Mouse (Mus musculus) neutrophil, adult 59 days (primary cell): ENCODE measurements around the gene Olfr366. TPM values are rescaled to one million over a fixed set of nuclear protein-coding genes. Genes with fewer than 3 reads are reported as not detected.

Experiments used
- total RNA-seq, 2 experiments: library from RNA; stranded (reverse); gene quantifications; 1 replicate in 1 of 2; 2 replicates in 1 of 2; pipeline ENCODE4 v1.2.4; 2023

Olfr366 gene
- not detected for total RNA-seq

DNA sequence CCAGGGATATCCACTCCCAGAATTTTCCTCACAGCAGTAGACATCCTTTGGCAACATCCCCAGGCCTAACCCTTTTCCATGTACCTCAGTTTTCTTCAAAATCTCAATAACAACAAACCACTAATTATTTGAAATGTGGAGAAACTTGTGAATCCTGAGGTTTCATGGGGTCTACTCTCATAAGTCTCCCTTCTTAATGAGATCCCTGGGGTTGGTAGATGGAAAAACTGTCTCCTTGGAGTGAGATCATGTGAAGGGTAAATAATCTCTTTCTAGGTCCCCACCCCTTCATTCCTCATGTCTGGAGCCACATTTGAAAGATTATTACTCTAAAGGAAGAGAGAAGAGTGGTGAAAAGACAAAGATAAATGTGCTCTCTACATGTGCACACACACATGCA lies at the start of gene Olfr366:
Gene Olfr366 (plus strand): TSS at position 301 of the 400 bp plus-strand sequence.

DNA sequence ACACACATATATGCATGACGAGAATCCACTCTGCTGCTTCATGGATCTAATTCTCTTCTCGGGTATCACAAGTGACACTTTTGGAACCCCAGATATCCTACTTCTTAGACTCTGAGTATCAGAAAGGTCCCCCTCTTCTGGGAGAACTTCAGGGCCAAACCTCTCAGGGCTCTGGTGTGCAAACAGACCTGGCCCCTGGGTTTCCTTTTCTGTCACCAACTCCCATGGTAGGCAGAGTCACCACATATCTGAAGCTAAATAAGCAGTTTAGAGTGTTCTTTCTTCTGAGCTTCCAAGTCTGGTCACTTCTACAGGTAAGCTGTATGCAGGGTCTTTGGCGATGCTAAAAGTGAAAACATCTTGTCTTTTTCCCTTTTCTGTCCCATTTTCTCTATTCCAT lies 23.5 kb upstream of the Olfr366 start, which contains the start of gene Olfr365:
Gene Olfr365 (plus strand): TSS at position 301 of the 400 bp plus-strand sequence.

Other genes with a start within 250 kb of the Olfr366 start
- not detected for gene Olfr357, start 217.7 kb upstream of the Olfr366 start, total RNA-seq
- gene Olfr358, start 202.2 kb upstream of the Olfr366 start, total RNA-seq = not detected
- gene Olfr360, start 145.8 kb upstream of the Olfr366 start, total RNA-seq = not detected
- not detected for gene Olfr361, start 122.3 kb upstream of the Olfr366 start, total RNA-seq
- not detected for gene Olfr362, start 93.7 kb upstream of the Olfr366 start, total RNA-seq
- gene Olfr364-ps1, start 72.3 kb upstream of the Olfr366 start, total RNA-seq = not detected
- not detected for gene Olfr365, start 23.4 kb upstream of the Olfr366 start, total RNA-seq
- not detected for gene Olfr368, start 114.9 kb downstream of the Olfr366 start, total RNA-seq
- gene Pdcl, start 147.8 kb downstream of the Olfr366 start, total RNA-seq = 10 to 100 TPM; 33.5 to 34.8 TPM
- gene Rc3h2, start 211.3 kb downstream of the Olfr366 start, total RNA-seq = 10 to 100 TPM; 46.6 to 52.1 TPM
- 1 to 10 TPM; 1.8 to 2.6 TPM for gene Zbtb26, start 231.6 kb downstream of the Olfr366 start, total RNA-seq
- gene Zbtb6, start 231.6 kb downstream of the Olfr366 start, total RNA-seq = 1 to 10 TPM; 8.1 to 8.6 TPM
- 10 to 100 TPM; 19.5 to 26.1 TPM for gene Rabgap1, start 231.7 kb downstream of the Olfr366 start, total RNA-seq